Mouse (Mus musculus) adrenal gland (tissue): ENCODE measurements around the gene Pla2g7.

Experiments used
- intact Hi-C: fragments of 180-260 bp; cut with DNase I; formaldehyde crosslinking; loops from one replicate; pipeline ENCODE4 v1.15.1; 2025

Gene Pla2g7

GRCm38 (mm10) chr17:43644375-43644774 is 76.5 kb downstream of the Pla2g7 start:
- intact Hi-C loops, result no loop called here

GRCm38 (mm10) chr17:43645136-43645535 is 77.2 kb downstream of the Pla2g7 start:
- intact Hi-C loops, result no loop called here

GRCm38 (mm10) chr17:43646925-43647324 is 79.0 kb downstream of the Pla2g7 start:
- intact Hi-C loops, result no loop called here

- intact Hi-C loops, result no loop called here
Observed at GRCm38 (mm10) chr17:43649641-43650436, 81.9 kb downstream of the Pla2g7 start.

- intact Hi-C loops, result no loop called here
Observed at GRCm38 (mm10) chr17:43651314-43652046, 83.6 kb downstream of the Pla2g7 start.
